19 mouse cellular contexts compared by ENCODE assay signal in genomic region chr4:136812543-136812942, GRCm38 (mm10). TPM values are rescaled to one million over a fixed set of nuclear protein-coding genes. Genes with fewer than 3 reads are reported as not detected.
DNase-seq lines count a peak whose midpoint lies in the region; ATAC-seq and TF ChIP-seq lines count a peak whose summit lies in the region.
"Had no signal": no experiment of that assay in that cellular context is flagged by ENCODE, and none has a peak within 500 bp of the region (broad histone marks: within the 10 kb centered on the region; RNA-seq: fewer than 3 reads in every experiment).

No protein-coding gene starts in this region.

- TF ChIP-seq CTCF in heart, postnatal 0 days (IDR thresholded peaks at IDR 0.05; ENCODE audit: low read depth): no peak
- TF ChIP-seq CTCF in kidney, postnatal 0 days (IDR thresholded peaks at IDR 0.05; ENCODE audit: low read depth): no peak

- no peak overlapping the region for H3K4me2 ChIP-seq in heart, postnatal 0 days (ENCODE audit: low read depth, low read length)
- no peak overlapping the region for H3K4me2 ChIP-seq in kidney, postnatal 0 days (ENCODE audit: low read length)
- no peak overlapping the region for H3K4me2 ChIP-seq in embryonic facial prominence, embryonic 13.5 days
- H3K4me2 ChIP-seq: embryonic facial prominence, embryonic 15.5 days; forebrain, embryonic 15.5 days; heart, embryonic 13.5 days; hindbrain, embryonic 15.5 days had no signal

- no peaks in the 10 kb centered on the region for H3K9me3 ChIP-seq in heart, postnatal 0 days (replicated peaks; ENCODE audit: control insufficient read depth, low read length)
- no peaks in the 10 kb centered on the region for H3K9me3 ChIP-seq in kidney, postnatal 0 days (replicated peaks; ENCODE audit: low read length)
- no peaks in the 10 kb centered on the region for H3K9me3 ChIP-seq in embryonic facial prominence, embryonic 13.5 days
- H3K9me3 ChIP-seq: embryonic facial prominence, embryonic 15.5 days; forebrain, embryonic 15.5 days; heart, embryonic 13.5 days; hindbrain, embryonic 15.5 days had no signal

- peak; percentile 28; the same call in 1 of the 2 replicates for ATAC-seq in heart, postnatal 0 days (ENCODE audit: insufficient read depth, low read depth)
- no peak for ATAC-seq in kidney, postnatal 0 days (replicated peaks; ENCODE audit: low FRiP score, low read depth)
- ATAC-seq in common myeloid progenitor, adult 5-6 weeks (replicated peaks; ENCODE audit: low read depth, poor library complexity, severe bottlenecking): peak; percentile 53
- no peak for ATAC-seq in embryonic facial prominence, embryonic 13.5 days (ENCODE audit: insufficient number of reproducible peaks, insufficient read depth, low FRiP score, low TSS enrichment, low read depth)
- ATAC-seq: forebrain, embryonic 15.5 days had no signal

- TF ChIP-seq EP300 in heart, postnatal 0 days (IDR thresholded peaks at IDR 0.05; ENCODE audit: low read depth): no peak

- WGBS in heart, postnatal 0 days: 42% methylated on average over 4 of the region's 4 CpGs
- WGBS in kidney, postnatal 0 days: 20% methylated on average over 4 of the region's 4 CpGs
- 64% methylated on average over 4 of the region's 4 CpGs for WGBS in embryonic facial prominence, embryonic 13.5 days

- peaks cover 11% of the 10 kb centered on the region; the same call in 1 of the 2 replicates for H3K27me3 ChIP-seq in heart, postnatal 0 days (ENCODE audit: control insufficient read depth, insufficient read depth, low read length)
- no peaks in the 10 kb centered on the region for H3K27me3 ChIP-seq in kidney, postnatal 0 days (ENCODE audit: insufficient read depth, low read length)
- H3K27me3 ChIP-seq in embryonic facial prominence, embryonic 13.5 days: no peaks in the 10 kb centered on the region
- H3K27me3 ChIP-seq: embryonic facial prominence, embryonic 15.5 days; forebrain, embryonic 15.5 days; hindbrain, embryonic 15.5 days had no signal

- intact Hi-C loops in heart, postnatal 10 days (cut with DNase I): no loop called here

- H3K36me3 ChIP-seq in heart, postnatal 0 days (replicated peaks; ENCODE audit: control insufficient read depth, insufficient read depth, low read length): no peaks in the 10 kb centered on the region
- H3K36me3 ChIP-seq in kidney, postnatal 0 days (ENCODE audit: insufficient read depth, low read length): no peaks in the 10 kb centered on the region
- H3K36me3 ChIP-seq in embryonic facial prominence, embryonic 13.5 days: no peaks in the 10 kb centered on the region
- H3K36me3 ChIP-seq: embryonic facial prominence, embryonic 15.5 days; forebrain, embryonic 15.5 days; heart, embryonic 13.5 days; hindbrain, embryonic 15.5 days had no signal

- no peak overlapping the region for H3K9ac ChIP-seq in heart, postnatal 0 days (replicated peaks; ENCODE audit: low read depth, low read length)
- H3K9ac ChIP-seq in kidney, postnatal 0 days (ENCODE audit: low read depth, low read length): no peak overlapping the region
- H3K9ac ChIP-seq in embryonic facial prominence, embryonic 13.5 days: 0 out of 2 replicates have a peak overlapping the region, but pooled peaks have one; percentile 40
- H3K9ac ChIP-seq: embryonic facial prominence, embryonic 15.5 days; forebrain, embryonic 15.5 days; heart, embryonic 13.5 days; hindbrain, embryonic 15.5 days had no signal

- no peaks in the 10 kb centered on the region for H3K4me1 ChIP-seq in heart, postnatal 0 days (ENCODE audit: control insufficient read depth, insufficient read depth)
- no peaks in the 10 kb centered on the region for H3K4me1 ChIP-seq in kidney, postnatal 0 days (replicated peaks; ENCODE audit: insufficient read depth, low read length)
- peaks cover 54% of the 10 kb centered on the region for H3K4me1 ChIP-seq in embryonic facial prominence, embryonic 13.5 days

- no peak for DNase-seq in heart, postnatal 0 days (ENCODE audit: low spot score)
- no peak for DNase-seq in heart, postnatal 10 days
- peak; percentile 65 for DNase-seq in kidney, postnatal 0 days (ENCODE audit: low spot score)
- DNase-seq in kidney, adult 9 months: no peak
- DNase-seq in ovary, postnatal 14 days (ENCODE audit: low spot score): no peak
- DNase-seq: adrenal gland, adult 2 months; adrenal gland, postnatal 36 days; cerebellum, adult 8-10 months; cerebellum, postnatal 14 days; gastrocnemius, postnatal 36 days; heart, adult 11 months; heart, postnatal 14 days; kidney, adult 11 months had no signal

- H3K27ac ChIP-seq in heart, postnatal 0 days (ENCODE audit: low read depth): no peak overlapping the region
- H3K27ac ChIP-seq in kidney, postnatal 0 days: no peak overlapping the region
- H3K27ac ChIP-seq in embryonic facial prominence, embryonic 13.5 days: no peak overlapping the region
- H3K27ac ChIP-seq: embryonic facial prominence, embryonic 15.5 days; forebrain, embryonic 15.5 days; heart, embryonic 13.5 days; hindbrain, embryonic 15.5 days had no signal

- no peak overlapping the region for H3K4me3 ChIP-seq in heart, postnatal 0 days (ENCODE audit: low read depth, low read length)
- no peak overlapping the region for H3K4me3 ChIP-seq in kidney, postnatal 0 days (replicated peaks; ENCODE audit: low read depth, low read length)
- H3K4me3 ChIP-seq in embryonic facial prominence, embryonic 13.5 days: no peak overlapping the region
- H3K4me3 ChIP-seq: embryonic facial prominence, embryonic 15.5 days; forebrain, embryonic 15.5 days; heart, embryonic 13.5 days; hindbrain, embryonic 15.5 days had no signal

RNA-seq across cellular contexts. Expression of gene Ephb2, which starts 23.2 kb away (rescaled TPM):
- 6.4 and 10.2 TPM in 2 replicates for total RNA-seq in heart, postnatal 0 days (2014; rRNA removed; ENCODE audit: low replicate concordance)
- 0.19 and 0.23 TPM in 2 replicates for polyA plus RNA-seq in heart, postnatal 0 days (2015; fragmentation: Nextera tagmentation; extraction: Ambion mirVana)
- 1 to 10 TPM; 1.3 to 1.4 TPM for total RNA-seq in heart, postnatal 10 days (2021)
- 4.5 and 4.6 TPM in 2 replicates for polyA plus RNA-seq in kidney, postnatal 0 days (2015; fragmentation: Nextera tagmentation; extraction: Ambion mirVana)
- 2.6 and 6.4 TPM in 2 replicates for total RNA-seq in common myeloid progenitor, adult 5-6 weeks (2017)
- polyA plus RNA-seq in embryonic facial prominence, embryonic 13.5 days (2015; fragmentation: Nextera tagmentation; extraction: Ambion mirVana): 7.9 and 13.3 TPM in 2 replicates

Comparison
In these comparisons a context has a peak if more than half of its experiments do, and no peak if none do; other contexts are left out.
1. ATAC-seq: peak in heart, postnatal 0 days (single experiment) and common myeloid progenitor, adult 5-6 weeks (single experiment); none in kidney, postnatal 0 days (single experiment) and embryonic facial prominence, embryonic 13.5 days (single experiment).